Mouse (Mus musculus) neural tube, embryonic 11.5 days (tissue): ENCODE data around the gene Tmem203. TPM values are rescaled to one million over a fixed set of nuclear protein-coding genes. Genes with fewer than 3 reads are reported as not detected.

Source experiments
- ATAC-seq: fragments of 200-750 bp; cut with Nextera tagmentation; 2 replicates; pipeline ENCODE4 v1.8.0; 2017; ENCODE audit warnings: moderate number of reproducible peaks, mild to moderate bottlenecking, moderate TSS enrichment, moderate library complexity; ENCODE audit not compliant: insufficient read depth, low FRiP score, low TSS enrichment
- DNase-seq: peaks from one replicate; pipeline ENCODE4 v3.0.0-alpha.2; 2015; ENCODE audit warnings: low spot score
- H3K27ac ChIP-seq: fragments of 300-500 bp; sonication (generic); 2 replicates; pipeline ENCODE4 v1.5.1; 2014; ENCODE audit warnings: low read depth, mild to moderate bottlenecking, low read length
- H3K27me3 ChIP-seq: fragments of 300-500 bp; sonication (generic); 2 replicates; pipeline ENCODE4 v1.6.1; 2014; ENCODE audit warnings: mild to moderate bottlenecking, low read length, mixed read lengths; ENCODE audit not compliant: control insufficient read depth, insufficient read depth
- H3K36me3 ChIP-seq: fragments of 300-500 bp; sonication (generic); 2 replicates; pipeline ENCODE4 v1.6.1; 2014; ENCODE audit warnings: mild to moderate bottlenecking, low read length, moderate library complexity, mixed read lengths; ENCODE audit not compliant: control insufficient read depth, insufficient read depth
- H3K4me1 ChIP-seq: fragments of 300-500 bp; sonication (generic); 2 replicates; pipeline ENCODE4 v1.6.1; 2014; ENCODE audit warnings: low read length, mixed read lengths; ENCODE audit not compliant: control insufficient read depth, insufficient read depth
- H3K4me2 ChIP-seq: fragments of 300-500 bp; sonication (generic); 2 replicates; pipeline ENCODE4 v1.6.1; 2014; ENCODE audit warnings: low read depth, mild to moderate bottlenecking, moderate library complexity
- H3K4me3 ChIP-seq: fragments of 300-500 bp; sonication (generic); 2 replicates; pipeline ENCODE4 v1.5.1; 2014; ENCODE audit warnings: low read depth, low read length
- H3K9ac ChIP-seq: fragments of 300-500 bp; sonication (generic); 2 replicates; pipeline ENCODE4 v1.6.1; 2014; ENCODE audit warnings: mild to moderate bottlenecking, low read length
- H3K9me3 ChIP-seq: fragments of 300-500 bp; sonication (generic); 2 replicates; pipeline ENCODE4 v1.6.1; 2016; ENCODE audit warnings: low read length; ENCODE audit not compliant: control insufficient read depth
- WGBS: fragments of 180-500 bp; shearing (Covaris S2); extraction: QIAGEN DNeasy Blood & Tissue Kit; methylation state at CpG from one replicate; pipeline ENCODE4 v1.1.7; 2014; 5-methylcytosine and 5-hydroxymethylcytosine counted together
- polyA plus RNA-seq: library from polyadenylated mRNA; unstranded; fragments of >200 nt; fragmentation: Nextera tagmentation; extraction: Ambion mirVana; gene quantifications from 2 replicates; pipeline ENCODE4 v1.2.1, GENCODE M21; 2014

The Tmem203 gene
- polyA plus RNA-seq, 1 experiment from 2014 or later, result 11.4 TPM

DNA sequence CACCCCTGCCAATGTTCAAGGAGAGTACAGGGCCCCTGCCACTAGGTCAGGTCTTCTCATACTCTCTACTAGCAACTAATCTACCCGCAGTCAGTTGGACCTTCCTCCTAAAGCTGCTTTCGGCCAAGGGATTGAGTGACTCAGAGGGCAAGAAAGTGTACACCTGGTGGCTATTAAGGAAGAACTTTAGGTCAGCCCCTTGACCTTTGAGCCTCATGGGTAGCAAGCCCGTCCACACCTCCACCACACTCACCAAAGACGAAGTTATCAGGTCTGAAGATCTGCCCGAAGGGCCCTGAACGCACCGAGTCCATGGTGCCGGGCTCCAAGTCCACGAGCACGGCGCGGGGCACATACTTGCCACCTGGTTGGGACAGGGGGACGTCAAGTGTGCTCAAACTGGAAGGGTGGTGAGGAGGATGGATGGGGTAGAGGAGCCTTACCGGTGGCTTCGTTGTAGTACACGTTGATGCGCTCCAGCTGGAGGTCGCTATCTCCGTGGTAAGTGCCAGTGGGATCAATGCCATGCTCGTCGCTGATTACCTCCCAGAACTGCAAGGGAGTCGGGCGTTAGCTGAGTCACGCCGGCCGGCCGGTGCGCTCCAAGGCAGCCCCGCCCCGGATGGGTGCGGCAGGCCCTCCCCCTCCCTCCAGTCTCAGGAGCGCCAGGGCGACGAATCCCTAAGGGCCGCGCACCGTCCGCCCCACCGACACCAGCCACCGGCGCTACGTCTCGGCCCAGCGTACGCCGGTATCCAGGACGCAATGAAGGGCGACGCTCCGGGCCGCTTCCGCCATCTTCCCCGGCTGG is 31.4 kb upstream of the Tmem203 start:
- Histone ChIP-seq H3K27ac (peak overlapping the region; percentile 78), H3K9me3 (no peaks in the 10 kb centered on the region), H3K27me3 (no peaks in the 10 kb centered on the region), H3K9ac (peak overlapping the region; percentile 76), H3K4me2 (peak overlapping the region; percentile 79), H3K4me1 (peaks cover 11% of the 10 kb centered on the region), H3K36me3 (no peaks in the 10 kb centered on the region), H3K4me3 (peak overlapping the region; percentile 78)
- WGBS, result 5% methylated on average over 37 of the region's 53 CpGs
- DNase-seq (no peak), ATAC-seq (peak; percentile 21)

DNA sequence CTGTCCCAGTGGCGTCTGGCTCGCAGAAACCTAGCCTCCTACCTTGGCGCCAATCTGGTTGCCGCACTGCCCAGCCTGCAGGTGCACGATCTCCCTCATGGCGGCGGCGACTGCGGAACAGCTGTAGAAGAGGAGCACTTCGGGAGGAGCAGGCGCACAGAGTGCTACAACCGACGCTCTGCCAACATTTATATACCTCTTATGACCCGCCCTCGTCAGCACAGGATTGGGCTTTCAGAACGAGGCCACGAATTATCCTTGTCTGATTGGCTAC is 30.8 kb upstream of the Tmem203 start, which contains the start of gene Tubb4b:
Gene Tubb4b, minus strand, starts transcription at position 211 of the 274 bp plus-strand sequence.
- 0% methylated on average over 17 of the region's 17 CpGs for WGBS
- no peak for DNase-seq
- peaks cover 11% of the 10 kb centered on the region for H3K4me1 ChIP-seq
- H3K27me3 ChIP-seq, result no peaks in the 10 kb centered on the region
- no peak for ATAC-seq
- H3K36me3 ChIP-seq, result no peaks in the 10 kb centered on the region
- H3K9me3 ChIP-seq, result no peaks in the 10 kb centered on the region
- H3K27ac ChIP-seq, result peak within 1 kb of the TSS; percentile 89
- H3K4me3 ChIP-seq, result peak within 1 kb of the TSS; percentile 78
- peak within 1 kb of the TSS; percentile 76 for H3K9ac ChIP-seq
- peak within 1 kb of the TSS; percentile 79 for H3K4me2 ChIP-seq

DNA sequence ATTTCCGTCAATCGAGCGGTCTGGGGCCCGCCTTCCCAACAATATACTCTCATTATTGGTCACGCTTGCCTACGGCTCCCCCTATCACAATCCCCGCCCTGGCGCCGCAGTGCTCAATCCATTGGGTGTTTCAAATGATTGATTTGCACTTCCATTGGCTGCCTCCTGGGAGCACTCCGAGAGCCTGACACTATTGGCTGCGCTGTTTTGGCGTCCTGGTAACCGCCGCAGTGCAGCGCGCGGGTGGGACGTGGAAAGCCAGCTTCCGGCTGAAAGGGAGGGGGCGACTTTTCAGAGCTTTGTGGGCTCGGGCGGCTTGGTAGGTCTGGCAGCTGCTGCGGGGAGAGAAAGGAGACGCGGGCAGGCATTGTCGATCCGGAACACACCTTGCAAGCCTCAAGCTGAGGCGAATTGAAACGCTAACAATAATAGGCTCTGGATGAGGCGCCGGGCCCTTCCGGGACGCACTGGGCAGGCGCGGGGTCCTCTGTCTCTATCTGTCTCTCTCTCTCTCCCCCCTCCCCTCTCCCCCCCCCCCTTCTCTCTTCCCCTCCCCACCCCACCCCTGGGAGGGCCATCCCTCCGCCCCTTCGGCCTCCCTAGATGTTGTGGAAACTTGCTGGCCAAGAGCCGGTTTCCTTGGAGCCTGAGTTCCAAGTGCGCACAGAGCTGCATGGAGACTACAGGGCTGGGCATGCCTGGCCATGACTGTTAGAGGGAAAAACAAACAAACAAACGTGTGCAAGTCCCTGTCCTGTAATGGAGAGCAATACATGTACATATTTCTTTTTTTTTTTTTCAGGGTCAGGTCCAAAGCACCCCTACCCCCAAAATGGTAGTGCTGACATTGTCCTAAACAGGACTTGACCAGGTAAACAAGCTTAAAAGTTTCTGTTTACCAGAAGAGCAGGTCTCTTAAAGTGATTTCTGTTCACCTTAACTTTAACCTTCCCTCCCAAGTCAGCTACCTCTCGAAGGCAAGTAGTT is 30.2 kb upstream of the Tmem203 start:
- peak overlapping the region; percentile 89 for H3K27ac ChIP-seq
- peak; percentile 96 for ATAC-seq
- H3K27me3 ChIP-seq, result no peaks in the 10 kb centered on the region
- peak overlapping the region; percentile 54 for H3K4me2 ChIP-seq
- WGBS, result 2% methylated on average over 39 of the region's 41 CpGs
- peaks cover 11% of the 10 kb centered on the region for H3K4me1 ChIP-seq
- DNase-seq, result peak; percentile 98
- no peaks in the 10 kb centered on the region for H3K36me3 ChIP-seq
- peak overlapping the region; percentile 78 for H3K4me3 ChIP-seq
- H3K9ac ChIP-seq, result peak overlapping the region; percentile 70
- no peaks in the 10 kb centered on the region for H3K9me3 ChIP-seq

DNA sequence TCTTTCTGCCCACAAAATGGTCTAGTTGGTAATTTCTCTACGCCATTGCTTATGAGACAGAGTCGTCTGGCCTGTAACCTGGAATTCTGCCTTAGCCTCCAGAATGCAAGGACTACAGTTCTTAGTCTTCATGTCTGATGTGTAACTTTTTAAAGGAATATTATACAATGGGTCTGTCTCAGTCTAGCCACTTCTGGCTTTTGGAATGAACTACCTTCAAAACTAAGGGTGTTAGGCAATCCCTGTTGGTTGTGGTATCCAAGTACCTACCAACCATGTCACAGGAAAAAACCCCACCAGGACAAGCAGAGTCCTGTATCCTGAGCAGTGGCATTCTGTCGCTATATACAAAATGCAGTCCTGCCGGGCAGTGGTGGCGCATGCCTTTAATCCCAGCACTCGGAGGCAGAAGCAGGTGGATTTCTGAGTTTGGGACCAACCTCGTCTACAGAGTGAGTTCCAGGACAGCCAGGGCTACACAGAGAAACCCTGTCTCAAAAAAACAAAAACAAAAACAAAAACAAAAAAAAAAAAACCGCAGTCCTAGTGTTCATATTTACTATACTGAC is 29.3 kb upstream of the Tmem203 start:
- Histone ChIP-seq H3K4me3 (peak overlapping the region; percentile 78; the same call in 1 of the 2 replicates), H3K9ac (peak overlapping the region; percentile 70; the same call in 1 of the 2 replicates), H3K27me3 (no peaks in the 10 kb centered on the region), H3K36me3 (no peaks in the 10 kb centered on the region), H3K9me3 (no peaks in the 10 kb centered on the region), H3K4me2 (peak overlapping the region; percentile 54), H3K27ac (peak overlapping the region; percentile 89; the same call in 1 of the 2 replicates), H3K4me1 (peaks cover 11% of the 10 kb centered on the region)
- ATAC-seq (no peak), DNase-seq (no peak)
- 83% methylated on average over 8 of the region's 8 CpGs for WGBS

DNA sequence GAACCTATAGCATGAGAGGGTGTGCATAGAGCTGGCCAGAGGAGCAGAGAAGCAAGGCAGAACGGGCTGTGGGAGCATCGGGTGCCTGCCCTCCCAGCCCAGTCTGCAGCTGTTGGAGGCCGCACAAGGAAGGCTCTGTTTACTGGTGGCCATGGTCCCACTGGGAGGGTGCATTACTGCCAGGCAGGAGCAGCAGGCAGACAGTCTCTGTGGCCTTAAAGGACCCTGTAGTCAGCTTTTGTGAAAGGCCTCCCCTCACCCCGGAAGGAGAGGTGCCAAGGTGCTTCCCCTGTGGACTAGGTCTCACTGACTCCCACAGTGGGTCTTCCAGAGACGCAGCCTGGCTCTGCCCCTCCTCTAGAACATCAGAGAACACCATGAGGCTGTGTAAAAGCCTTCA is 28.4 kb upstream of the Tmem203 start:
- Histone ChIP-seq H3K27ac (no peak overlapping the region), H3K9me3 (no peaks in the 10 kb centered on the region), H3K27me3 (no peaks in the 10 kb centered on the region), H3K9ac (no peak overlapping the region), H3K4me1 (peaks cover 11% of the 10 kb centered on the region), H3K4me3 (no peak overlapping the region), H3K36me3 (no peaks in the 10 kb centered on the region), H3K4me2 (no peak overlapping the region)
- DNase-seq (no peak), ATAC-seq (no peak)
- 79% methylated on average over 5 of the region's 5 CpGs for WGBS

DNA sequence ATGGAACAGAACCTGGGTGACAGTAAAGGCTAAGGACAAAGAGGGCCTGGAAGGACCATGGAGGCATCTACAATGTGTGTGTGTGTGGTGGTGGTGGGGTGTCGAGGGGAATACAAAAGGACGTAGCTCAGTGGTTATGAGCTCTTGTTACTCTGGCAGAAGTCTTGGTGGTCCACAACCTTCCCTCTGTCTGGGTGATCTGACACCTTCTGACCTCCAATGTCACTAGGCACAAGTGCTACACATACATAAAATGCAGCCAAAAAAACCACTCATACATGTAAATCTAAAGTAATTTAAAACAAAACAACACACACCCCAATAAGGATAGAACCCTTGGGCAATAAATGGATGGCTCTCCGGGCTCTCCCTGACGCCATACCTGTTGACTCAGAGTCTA is 27.8 kb upstream of the Tmem203 start:
- no peak overlapping the region for H3K27ac ChIP-seq
- H3K36me3 ChIP-seq, result no peaks in the 10 kb centered on the region
- no peak overlapping the region for H3K4me2 ChIP-seq
- no peak overlapping the region for H3K9ac ChIP-seq
- H3K4me3 ChIP-seq, result no peak overlapping the region
- H3K27me3 ChIP-seq, result no peaks in the 10 kb centered on the region
- DNase-seq, result no peak
- 87% methylated on average over 4 of the region's 4 CpGs for WGBS
- H3K4me1 ChIP-seq, result peaks cover 11% of the 10 kb centered on the region
- no peaks in the 10 kb centered on the region for H3K9me3 ChIP-seq
- no peak for ATAC-seq

DNA sequence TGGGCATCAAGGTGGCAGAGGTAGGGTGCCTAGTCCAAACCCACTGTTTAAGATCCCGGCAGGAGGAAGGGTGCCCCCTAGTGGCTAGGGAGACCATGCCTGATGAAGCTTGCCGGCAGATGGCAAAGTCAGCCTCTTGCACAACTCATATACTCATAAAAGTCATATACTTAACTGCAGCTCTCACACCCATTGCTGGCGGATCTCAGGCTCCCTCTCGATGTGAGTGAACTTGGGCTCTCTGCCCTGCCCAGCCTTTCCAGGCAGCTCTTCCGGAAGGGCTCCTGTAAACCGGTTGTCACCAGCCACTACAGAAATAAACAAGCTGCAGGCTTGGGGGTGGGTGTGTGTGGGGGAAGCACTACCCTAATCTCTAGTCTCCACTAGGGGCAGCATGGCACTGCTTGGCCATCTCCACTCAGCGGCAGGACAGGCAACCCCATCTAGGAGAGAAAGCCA is 26.8 kb upstream of the Tmem203 start:
- DNase-seq, result peak; percentile 83
- Histone ChIP-seq H3K9ac (no peak overlapping the region), H3K4me3 (0 out of 2 replicates have a peak overlapping the region, but pooled peaks have one; percentile 4), H3K4me1 (peaks cover 7% of the 10 kb centered on the region), H3K36me3 (no peaks in the 10 kb centered on the region), H3K4me2 (0 out of 2 replicates have a peak overlapping the region, but pooled peaks have one; percentile 27), H3K9me3 (no peaks in the 10 kb centered on the region), H3K27me3 (no peaks in the 10 kb centered on the region), H3K27ac (no peak overlapping the region)
- no peak for ATAC-seq
- under 1% methylated on average over 7 of the region's 7 CpGs for WGBS

DNA sequence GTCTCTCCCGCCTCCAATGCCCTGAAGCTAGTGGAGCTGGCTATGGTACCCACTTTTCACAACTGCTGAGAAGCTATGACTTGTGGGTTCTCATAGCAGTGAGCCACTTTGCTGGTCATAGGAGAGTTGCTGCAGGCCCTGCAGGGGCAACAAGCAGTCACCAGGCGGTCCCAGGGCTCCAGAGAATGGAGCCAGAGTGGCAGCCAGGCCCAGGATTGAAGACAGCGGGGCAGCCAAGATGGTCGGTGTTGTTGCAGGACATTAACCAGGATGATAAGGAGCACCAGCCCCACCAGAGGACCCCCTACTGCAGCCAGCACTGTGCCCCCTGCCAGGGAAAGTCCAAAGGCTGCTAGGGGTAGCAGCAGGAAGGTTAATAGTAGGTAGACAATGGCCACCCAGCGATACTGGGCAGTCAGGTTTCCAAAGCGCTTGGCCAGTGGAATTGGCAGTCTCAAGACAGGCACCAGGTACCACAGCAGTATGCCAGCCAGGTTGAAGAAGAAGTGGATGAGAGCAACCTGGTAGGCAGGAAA is 26.2 kb upstream of the Tmem203 start:
- Histone ChIP-seq H3K4me3 (0 out of 2 replicates have a peak overlapping the region, but pooled peaks have one; percentile 4), H3K4me2 (no peak overlapping the region), H3K27ac (no peak overlapping the region), H3K9ac (no peak overlapping the region), H3K9me3 (no peaks in the 10 kb centered on the region), H3K4me1 (peaks cover 5% of the 10 kb centered on the region; the same call in 1 of the 2 replicates), H3K27me3 (no peaks in the 10 kb centered on the region), H3K36me3 (no peaks in the 10 kb centered on the region)
- ATAC-seq (no peak), DNase-seq (no peak)
- WGBS, result 70% methylated on average over 6 of the region's 6 CpGs
